Mouse (Mus musculus) 3T3-L1 (cell line): ENCODE results near the gene Osbpl2.
A peak's percentile ranks its signal among the peaks of the same experiment; 100 is the strongest.

Experiments
- DNase-seq: peaks from one replicate; pipeline ENCODE4 v3.0.0-alpha.2; 2015; ENCODE audit warnings: low read depth, low spot score

Osbpl2 gene

DNA sequence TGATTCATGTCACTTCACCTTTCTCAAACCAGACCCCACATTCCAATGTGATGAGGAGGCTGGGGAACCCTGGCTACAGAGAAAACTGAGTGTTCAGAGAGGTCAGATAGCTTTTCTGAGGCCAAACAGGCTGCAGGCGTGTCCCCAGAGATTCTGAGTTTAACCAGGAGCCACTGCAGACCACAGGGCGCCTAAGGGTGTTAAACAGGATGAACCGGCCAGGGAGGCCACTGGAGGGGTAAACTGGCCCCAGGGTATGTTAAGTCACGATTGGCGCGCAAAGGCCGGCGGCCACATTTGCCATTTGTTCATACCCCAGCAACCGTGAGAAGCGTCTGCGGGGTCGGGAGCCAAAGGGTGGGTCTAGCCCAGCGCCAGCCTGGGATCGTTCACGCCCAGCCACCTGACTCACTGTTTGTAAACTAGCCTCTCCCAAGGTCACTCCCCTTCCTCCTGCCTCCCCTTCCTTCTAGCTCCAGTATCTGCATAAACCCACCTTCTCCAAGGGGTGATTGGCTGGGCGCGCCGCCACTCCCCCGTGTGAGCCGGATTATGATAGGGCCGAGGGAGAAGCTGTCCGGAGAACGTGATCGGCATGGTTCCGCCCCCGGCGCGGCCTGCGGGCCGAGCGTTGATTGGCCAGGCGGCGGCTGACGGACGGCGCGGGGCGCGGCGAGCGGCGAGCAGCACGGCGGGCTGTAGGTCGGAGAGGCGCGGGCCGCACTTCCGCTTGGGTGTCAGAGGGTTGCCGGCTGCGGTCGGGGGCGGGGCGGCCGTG is at the start of gene Osbpl2:
Gene Osbpl2 (plus strand): TSS at position 646 of the 778 bp plus-strand sequence.
- DNase-seq = peak; percentile 100

DNA sequence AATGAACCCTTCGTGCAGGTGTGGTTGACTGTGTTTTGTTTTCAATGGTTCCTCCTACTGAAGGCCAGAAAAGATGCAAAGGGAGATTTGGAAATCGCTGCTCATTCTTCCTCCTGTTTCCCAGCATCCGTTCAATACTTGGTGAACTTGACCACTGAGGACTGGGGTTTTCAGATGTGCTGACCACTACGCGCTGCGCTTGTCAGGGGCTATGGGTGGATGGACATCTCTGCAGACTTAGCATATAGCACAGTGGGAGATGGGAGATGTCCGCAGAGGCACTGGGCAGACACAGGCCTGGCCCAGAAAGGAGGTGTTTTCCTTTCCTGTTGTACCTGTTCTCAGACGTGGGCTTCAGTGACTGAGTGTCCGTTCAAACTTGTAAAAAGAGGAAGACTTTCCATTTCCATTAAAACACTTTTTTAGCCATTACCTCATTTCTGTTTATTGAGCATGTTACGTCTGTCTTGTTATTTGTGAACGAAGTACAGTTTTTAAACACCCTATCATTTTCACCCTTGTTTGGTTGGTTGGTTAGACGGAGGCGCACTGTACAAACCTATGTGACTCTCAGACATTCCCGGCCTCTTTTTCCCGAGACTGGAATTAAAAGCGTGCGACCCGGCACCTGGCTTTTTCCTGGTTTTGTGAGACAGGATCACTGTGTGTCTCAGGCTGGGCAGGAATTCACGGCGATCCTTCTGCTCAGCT is 49.2 kb upstream of the Osbpl2 start:
- no peak for DNase-seq

DNA sequence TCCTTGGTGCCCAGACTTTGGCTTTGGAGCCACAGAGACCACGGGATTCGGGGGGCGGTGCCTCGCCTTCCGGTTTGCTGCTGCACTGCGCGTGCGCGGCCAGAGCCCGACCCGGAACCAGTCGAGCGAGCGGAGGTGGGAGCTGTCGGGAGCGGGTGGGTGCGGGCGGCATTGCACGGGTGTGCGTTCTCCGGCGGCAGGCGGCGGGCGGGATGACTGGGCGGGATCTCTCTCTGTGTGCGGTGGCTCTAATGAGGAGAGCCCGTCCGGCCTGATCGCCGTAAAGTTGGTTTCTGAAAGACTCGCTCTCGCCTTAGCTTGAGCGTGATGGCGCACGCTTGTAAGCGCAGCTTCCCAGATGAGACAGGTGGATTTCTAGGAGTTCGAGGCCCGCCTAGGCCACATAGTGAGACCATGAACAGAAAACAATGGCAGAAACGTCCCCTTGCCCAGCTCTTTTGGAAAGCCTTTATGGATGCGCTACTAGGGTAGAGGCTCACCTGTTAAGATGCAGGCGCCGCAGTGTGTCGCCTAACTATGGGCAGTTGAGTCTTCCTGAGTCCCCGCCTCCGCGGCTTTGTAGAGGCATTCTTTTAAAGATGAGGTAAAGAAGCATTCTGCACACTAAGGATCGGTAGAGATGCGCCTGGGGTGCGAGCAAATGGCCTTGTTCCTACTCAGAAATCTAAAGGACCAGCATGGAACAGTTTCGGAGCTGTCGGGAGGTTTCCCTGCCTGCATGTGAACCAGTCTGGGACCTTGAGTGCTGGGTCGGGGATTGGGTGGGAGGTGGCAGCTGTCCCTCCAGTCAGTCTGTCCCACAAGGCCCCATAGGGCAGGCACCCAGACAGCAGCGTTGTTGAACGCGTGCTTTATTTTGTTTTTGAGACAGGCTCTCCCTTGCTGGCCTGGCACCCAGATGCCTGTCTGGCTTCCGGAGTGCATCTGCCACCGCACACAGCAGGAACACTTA is 48.3 kb upstream of the Osbpl2 start, which contains the start of gene Mtg2:
Gene Mtg2 (plus strand): TSS at position 108 of the 973 bp plus-strand sequence.
- peak; percentile 94 for DNase-seq

DNA sequence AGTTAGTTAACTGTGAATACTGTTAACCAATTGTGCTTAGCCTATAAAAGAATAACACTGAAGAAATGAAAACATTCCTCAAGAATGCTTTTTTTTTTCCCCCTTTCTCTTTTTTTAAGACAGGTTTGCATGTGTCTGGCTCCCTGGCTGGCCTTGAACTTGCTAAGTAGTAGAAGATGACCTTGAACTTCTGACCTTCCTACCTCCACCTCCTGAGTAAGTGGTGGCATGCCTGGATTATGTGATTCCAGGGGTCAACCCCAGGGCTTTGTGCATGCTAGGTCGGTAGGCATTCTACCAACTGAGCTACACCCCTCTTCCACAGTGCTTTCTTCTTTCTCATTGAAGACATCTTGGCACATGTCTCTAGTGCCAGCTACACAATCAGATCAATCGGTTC is 47.4 kb upstream of the Osbpl2 start:
- no peak for DNase-seq

DNA sequence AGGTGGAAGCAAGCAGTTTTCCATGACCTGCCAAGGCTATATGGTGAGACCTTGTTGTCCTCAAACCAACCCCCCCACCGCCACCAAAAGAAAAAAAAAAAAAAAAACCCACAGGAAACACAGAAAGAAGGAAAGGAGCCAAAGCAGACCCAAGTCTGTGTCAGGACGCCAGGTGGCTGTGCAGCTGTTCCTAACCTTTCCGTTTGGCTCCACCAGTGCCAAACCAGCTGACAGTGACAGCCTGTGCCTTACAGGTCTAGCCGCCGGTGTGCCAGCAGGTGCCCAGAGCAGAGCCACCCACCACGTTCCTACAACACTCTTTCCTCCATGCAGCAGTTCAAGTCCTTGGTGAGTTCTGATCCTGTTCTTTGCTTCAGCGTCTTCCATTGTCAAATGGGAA is 46.2 kb upstream of the Osbpl2 start:
- DNase-seq = no peak

DNA sequence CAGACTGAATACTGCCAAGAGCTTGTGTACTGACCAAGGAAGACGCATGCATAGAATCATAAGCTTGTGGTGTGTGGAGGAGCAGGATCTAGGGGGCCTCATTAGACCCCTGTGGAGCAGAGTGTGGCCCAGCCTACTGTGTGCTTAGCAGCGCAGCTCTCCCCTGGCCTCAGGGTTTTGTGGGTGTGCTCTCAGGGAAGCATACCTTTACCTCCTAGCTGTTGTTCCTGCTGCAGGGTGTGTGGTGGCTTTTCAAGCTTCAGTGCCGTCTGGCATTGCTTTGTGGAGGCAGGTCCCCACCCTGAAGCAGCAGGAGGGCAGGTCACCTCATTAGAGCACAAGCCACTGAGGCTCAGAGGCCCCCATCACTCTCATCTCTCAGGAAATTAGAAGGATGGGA is 41.5 kb upstream of the Osbpl2 start:
- DNase-seq = no peak

DNA sequence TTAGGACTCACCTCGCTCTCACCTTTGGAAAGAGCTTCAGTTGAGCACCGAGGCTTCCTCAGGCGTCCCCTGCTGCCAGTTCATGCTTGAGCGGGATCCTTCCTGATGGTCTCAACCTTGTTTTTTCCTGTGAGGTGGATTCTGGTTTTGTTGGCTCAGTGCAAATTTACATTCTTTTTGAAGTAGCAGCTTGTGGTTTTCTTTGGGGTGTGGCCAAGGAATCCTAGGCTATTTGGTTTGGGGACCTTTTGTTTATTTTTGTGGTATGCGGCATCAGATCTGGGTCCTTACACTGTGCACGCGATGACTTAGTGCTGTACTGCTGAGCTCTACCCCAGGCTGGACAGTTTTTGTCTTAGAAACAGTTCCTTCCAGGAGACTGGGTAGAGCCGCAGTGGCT is 38.4 kb upstream of the Osbpl2 start:
- DNase-seq = peak; percentile 20

DNA sequence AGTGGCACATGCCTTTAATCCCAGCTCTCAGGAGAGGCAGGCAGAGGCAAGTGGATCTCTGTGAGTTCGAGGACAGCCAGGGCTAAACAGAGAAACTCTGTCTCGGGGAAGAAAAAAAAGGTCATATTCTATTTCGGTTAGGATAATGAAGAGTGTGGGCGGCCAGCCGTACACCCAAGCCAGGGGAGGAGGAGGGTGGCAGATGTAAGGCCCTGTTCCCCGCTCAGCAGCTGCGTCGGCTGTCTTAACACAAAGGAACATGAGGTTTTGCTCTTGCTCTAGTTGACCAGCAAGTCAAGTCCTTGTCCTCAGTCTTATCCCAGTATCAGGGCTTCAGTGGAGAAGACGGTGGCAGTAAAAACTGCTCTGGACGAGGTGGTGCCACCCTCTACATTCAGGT is 36.0 kb upstream of the Osbpl2 start:
- no peak for DNase-seq

DNA sequence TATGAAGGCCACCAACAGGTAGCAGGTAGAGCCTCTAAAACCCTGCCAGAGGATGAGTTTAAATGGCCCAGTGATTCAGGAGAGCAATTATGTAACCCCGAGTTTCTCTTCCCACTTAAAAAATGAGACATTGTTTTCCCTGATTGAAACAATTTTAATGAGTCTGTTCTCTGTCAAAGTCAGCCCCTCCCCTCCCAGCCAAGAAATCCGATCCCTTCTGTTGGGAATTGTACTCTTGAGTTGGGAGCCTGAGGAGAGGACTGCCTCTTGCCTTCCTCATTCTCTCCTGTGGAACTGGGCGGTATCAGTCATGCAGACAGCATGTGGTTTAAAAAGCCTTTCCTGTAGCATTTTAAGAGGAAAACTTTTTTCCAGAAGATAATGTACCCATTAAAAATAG is 34.5 kb upstream of the Osbpl2 start:
- DNase-seq = no peak

DNA sequence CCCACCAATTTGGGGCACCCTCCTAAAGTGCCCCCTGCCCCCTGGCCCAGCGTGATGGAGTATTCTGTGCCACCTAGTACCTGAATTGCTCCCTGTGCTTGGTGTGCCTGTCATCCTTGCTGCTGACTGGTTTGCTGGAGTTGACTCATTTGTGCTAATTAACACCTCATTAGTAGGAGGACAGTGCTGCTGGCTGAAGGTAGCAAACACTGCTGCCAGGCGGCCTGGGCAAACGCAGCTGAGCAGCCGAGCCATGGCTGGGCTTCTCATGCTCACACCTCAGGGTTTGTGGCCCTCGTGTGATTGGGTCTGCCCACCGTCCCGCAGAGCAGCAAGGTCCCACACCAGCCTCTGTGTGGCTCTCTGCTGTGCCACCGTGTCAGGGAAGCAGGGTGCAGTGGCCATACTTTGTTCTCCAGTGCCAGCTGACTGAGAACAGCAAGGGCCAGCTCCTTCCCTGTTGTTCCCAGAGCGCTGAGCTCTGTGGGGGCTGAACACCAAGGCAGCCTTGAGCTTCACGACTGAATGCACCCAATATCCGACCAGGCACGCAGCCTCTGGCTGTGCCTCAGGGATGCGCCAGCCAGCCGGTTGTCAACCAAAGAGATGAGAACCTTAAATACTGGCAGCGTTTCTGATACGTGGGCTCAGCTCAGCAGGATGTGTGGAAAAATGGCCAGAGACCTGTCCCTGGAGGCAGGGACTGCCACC is 33.0 kb upstream of the Osbpl2 start:
- no peak for DNase-seq

DNA sequence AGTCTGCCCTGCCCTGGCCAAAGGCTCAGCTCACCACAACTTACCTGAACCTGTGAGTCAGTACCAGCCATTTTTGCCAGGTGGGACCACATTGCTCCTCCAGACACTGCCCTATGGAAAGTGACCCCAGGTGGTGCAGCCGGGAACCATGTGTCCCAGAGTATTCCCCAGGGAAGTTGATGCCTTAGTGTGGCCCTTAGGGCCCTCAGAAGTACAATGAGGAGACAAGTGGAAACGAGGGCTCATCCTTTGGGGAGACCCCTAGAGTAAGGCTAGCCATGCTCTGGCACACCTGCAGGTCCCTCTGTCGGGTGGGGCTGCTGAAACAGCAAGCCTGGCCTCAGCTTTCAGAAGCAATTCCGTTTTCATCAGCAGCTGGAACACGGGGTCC is 32.5 kb upstream of the Osbpl2 start:
- no peak for DNase-seq

DNA sequence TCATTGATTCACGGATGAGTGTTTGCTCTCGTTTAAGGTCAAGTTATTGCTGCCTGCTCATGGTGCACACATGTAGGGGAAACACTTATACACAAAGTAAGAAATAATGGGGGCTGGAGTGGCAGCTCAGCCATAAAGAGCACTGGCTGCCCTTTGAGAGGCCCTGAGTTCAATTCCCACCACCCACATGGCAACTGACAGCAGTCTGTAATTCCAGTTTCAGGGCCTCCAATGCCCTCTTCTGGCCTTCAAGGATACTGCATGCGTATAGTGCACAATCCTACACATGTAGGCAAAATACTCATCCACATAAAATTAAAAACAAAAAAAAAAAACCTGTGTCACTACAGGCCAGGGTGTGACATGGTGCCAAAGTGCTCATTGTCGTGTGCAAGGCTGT is 31.6 kb upstream of the Osbpl2 start:
- no peak for DNase-seq

DNA sequence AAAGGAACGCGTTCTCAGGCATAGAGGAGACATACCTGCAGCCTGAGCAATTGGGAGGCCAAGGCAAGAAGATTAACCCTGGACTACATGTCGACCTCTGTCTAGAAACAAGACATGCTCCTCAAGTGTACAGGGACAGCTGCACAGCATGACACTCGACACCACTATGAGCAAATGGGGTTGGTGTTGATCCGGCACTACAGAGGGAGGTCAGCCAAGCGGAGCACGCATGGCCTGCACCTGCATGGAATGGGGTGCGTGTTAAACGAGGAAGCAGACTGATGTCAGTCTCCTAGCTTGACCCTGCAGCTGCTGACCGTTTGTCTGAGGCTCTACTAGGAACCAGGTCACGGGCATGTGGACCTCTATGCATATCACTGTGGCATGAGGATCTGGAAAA is 28.8 kb upstream of the Osbpl2 start:
- DNase-seq = no peak

DNA sequence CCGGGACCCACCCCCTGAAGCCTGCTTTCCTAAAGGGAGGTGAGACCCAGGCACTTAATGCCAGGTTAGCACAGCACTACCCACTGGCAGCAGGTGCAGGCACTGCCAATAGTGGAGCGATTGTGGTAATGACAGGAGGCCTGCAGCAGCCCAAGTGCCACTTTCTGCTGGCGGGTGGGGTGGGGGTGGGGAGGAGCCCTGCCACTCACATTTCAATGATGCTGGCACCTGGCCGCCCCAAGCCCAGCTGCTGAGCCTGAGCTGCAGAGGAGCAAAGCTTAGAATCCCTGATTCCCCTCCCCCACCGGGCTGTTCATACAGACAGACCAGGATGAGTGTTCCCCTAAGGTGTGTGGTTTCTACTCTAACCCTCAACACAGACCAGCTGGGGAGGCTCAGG is 23.4 kb upstream of the Osbpl2 start:
- no peak for DNase-seq

DNA sequence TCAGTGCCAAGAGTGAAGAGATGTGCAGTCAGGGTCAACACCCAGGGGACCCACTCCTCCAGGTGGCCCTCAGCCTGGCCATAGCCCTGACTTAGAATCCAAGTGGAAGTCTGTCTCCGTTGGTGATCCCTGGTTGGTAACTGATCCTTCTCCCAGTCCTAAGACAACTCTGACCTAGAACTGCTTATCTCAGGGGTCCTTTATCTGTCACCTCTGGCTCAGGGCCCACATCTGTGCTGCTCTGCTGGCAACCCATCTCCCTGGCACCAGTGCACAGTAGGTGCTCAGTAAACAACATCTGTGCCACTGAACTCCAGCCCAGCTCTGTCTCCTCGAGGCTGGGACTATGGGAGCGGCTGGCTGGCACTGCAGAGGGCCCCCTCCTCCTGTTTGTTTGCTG is 21.5 kb upstream of the Osbpl2 start:
- no peak for DNase-seq

DNA sequence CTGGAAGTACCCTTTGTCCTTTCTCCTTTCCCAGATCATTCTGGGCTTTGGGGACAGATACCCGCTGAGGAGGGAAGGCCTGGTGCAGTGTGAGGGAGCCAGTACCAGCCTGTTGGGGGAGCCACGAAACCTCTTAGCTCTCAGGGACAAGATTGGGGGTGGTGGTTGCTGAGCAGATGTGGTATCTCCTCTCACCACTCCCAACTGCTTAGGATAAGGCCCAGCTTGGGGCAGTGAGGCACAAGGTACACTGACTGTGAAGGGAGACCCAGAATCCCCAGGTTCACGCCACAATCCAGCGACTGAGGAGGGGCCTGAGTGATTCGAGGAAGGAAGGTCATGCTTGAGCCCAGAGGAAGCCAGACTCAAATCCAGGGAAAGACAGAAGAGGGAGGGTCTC is 20.9 kb upstream of the Osbpl2 start:
- no peak for DNase-seq

DNA sequence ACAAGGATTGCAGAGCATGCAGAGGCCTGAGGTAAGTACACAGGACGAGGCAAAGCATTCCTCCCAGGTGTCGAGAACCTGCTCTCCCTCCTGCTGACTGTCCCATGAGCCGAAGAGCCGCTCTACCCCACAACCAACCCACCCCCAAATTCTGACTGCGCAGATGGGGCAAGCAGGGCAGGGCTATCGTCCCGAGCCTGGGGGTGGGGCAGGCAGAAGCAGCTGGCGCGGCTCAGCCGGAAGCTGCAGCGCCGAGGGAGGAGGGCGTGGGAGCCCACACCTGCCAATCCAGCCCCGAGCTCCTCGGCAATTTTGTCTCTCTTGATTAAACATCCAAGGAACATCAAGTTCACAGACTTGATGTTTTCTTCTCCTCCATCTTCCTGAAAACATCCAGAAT is 19.6 kb upstream of the Osbpl2 start:
- no peak for DNase-seq

DNA sequence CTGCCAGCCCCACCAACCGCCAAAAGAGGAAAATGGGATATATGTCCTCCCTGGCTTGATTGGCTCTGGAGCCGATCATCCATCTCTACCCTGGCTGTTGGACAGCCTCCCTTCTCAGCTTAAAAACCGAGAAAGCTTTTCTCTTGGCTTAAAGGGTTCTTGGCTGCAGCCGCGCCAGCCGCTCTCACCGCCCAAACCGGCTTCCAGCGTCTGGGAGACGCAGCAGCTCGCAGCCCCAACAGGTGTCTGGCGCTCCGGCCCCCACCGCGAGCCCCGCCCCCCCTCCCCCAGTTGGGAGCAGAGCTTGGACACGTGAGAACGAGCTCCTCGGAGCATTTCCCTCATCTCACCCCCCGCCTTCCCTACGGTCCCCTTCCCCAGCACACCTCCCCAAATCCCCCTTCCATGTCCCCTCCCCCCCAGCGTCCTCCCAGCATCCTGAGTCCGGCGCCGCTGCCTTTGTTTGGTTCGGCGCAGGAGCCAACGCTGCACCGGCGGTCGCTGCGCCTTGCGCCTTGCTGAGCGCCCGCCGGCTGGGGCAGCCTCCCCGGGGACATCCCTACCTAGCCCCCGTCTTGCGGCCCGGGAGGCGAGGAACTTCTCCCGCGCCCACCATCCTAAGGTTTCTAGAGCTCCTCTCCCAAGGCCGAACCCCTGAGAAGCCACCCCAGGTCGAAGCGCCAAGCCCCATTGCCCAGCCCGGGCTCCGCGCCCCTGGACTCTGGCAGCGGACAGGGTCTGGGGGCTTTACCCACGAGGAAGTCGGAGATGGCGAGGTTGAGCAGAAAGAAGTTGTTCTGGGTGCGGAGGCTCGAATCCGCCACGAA is 15.7 kb upstream of the Osbpl2 start:
- no peak for DNase-seq

DNA sequence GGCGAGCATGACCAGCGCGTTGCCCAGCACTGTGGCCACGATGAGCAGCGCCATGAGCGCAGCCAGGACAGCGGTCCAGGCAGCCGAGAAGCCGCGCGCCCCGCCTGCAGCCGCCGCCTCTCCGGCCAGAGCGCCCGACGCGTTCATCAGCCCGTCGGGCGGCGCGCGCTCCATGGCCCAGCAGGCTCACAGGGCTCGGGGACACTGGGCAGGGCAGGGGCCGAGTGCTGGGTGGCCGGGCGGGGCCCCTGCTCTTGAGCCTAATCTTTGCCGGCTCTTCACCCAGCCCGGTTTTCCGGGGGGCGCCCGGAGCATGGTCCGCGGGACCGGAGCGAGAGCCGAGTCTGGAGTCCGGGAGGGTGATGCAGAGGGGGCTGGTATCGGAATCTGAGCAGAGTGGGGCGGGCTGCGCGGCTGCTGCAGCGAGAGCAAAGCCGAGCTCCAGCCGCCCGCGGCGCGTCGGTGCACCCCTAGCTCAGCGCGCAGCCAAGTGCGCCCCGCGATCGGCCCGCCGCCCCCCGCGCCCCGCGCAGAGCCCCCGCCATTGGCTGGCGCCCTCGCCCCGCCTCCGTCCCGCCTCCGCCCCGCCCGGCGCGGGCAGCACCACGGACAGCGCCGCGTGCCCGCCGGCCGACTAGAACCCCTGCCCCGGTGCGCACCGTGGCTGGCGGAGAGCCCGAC is 15.0 kb upstream of the Osbpl2 start, which contains the start of gene Hrh3:
Gene Hrh3 (minus strand): TSS at position 511 of the 681 bp plus-strand sequence.
- DNase-seq = no peak
